ENCODE assay signal across 7 mouse cellular contexts in genomic region chr4:86886160-86886878, GRCm38 (mm10). TPM values are rescaled to one million over a fixed set of nuclear protein-coding genes. Genes with fewer than 3 reads are reported as not detected.
DNase-seq lines count a peak whose midpoint lies in the region; ATAC-seq lines count a peak whose summit lies in the region.

No protein-coding gene starts in this region.

- peak overlapping the region; percentile 53 for H3K4me3 ChIP-seq in heart, embryonic 13.5 days
- peak overlapping the region; percentile 33 for H3K4me3 ChIP-seq in kidney, embryonic 15.5 days (replicated peaks)

- peak overlapping the region; percentile 75 for H3K9ac ChIP-seq in heart, embryonic 13.5 days
- peak overlapping the region; percentile 22; the same call in 1 of the 2 replicates for H3K9ac ChIP-seq in kidney, embryonic 15.5 days

- peak overlapping the region; percentile 77 for H3K27ac ChIP-seq in heart, embryonic 13.5 days (replicated peaks)
- peak overlapping the region; percentile 70 for H3K27ac ChIP-seq in kidney, embryonic 15.5 days

- H3K36me3 ChIP-seq in heart, embryonic 13.5 days: peaks cover 18% of the 10 kb centered on the region; the same call in 1 of the 2 replicates
- peaks cover 8% of the 10 kb centered on the region; the same call in 1 of the 2 replicates for H3K36me3 ChIP-seq in kidney, embryonic 15.5 days

- H3K4me1 ChIP-seq in heart, embryonic 13.5 days: peaks cover 31% of the 10 kb centered on the region
- peaks cover 8% of the 10 kb centered on the region for H3K4me1 ChIP-seq in kidney, embryonic 15.5 days

- peak; percentile 34 for DNase-seq in embryo, embryonic 10 days (ENCODE audit: low spot score)
- peak; percentile 92 for DNase-seq in lung, postnatal 25 days (ENCODE audit: low spot score)
- peak; percentile 23 to 62 for DNase-seq in spleen, postnatal 4 days (ENCODE audit: low spot score in 2 of 2)
- no peak for DNase-seq in frontal cortex, postnatal 25 days (ENCODE audit: low spot score in 2 of 2)

- H3K27me3 ChIP-seq in heart, embryonic 13.5 days (replicated peaks): no peaks in the 10 kb centered on the region
- no peaks in the 10 kb centered on the region for H3K27me3 ChIP-seq in kidney, embryonic 15.5 days

- peak; percentile 86 for ATAC-seq in activated CD4-positive, CD25-positive, alpha-beta regulatory T cell, adult 4 months
- ATAC-seq in heart, embryonic 13.5 days (ENCODE audit: extremely low read depth, insufficient number of reproducible peaks, low FRiP score, low TSS enrichment): peak; percentile 37; the same call in 1 of the 2 replicates
- 0 out of 2 replicates have a peak, but pooled peaks have one; percentile 50 for ATAC-seq in kidney, embryonic 15.5 days (replicated peaks; ENCODE audit: low FRiP score)

- H3K4me2 ChIP-seq in heart, embryonic 13.5 days: peak overlapping the region; percentile 83
- H3K4me2 ChIP-seq in kidney, embryonic 15.5 days: peak overlapping the region; percentile 54

- WGBS in heart, embryonic 13.5 days: 7% methylated on average over 18 of the region's 18 CpGs
- WGBS in kidney, embryonic 15.5 days: 26% methylated on average over 18 of the region's 18 CpGs

- H3K9me3 ChIP-seq in heart, embryonic 13.5 days: no peaks in the 10 kb centered on the region; the same call in 1 of the 2 replicates
- no peaks in the 10 kb centered on the region for H3K9me3 ChIP-seq in kidney, embryonic 15.5 days (replicated peaks)

RNA-seq across cellular contexts. Expression of gene Acer2, which starts 12.1 kb away (rescaled TPM):
- 1 to 10 TPM; 5.8 to 6.4 TPM for polyA plus RNA-seq in activated CD4-positive, CD25-positive, alpha-beta regulatory T cell, adult 4 months (2017; shearing (Covaris generic))
- polyA plus RNA-seq in heart, embryonic 13.5 days (2015; fragmentation: Nextera tagmentation; extraction: Ambion mirVana): 28.3 and 31.4 TPM in 2 replicates
- 37.3 and 37.9 TPM in 2 replicates for polyA plus RNA-seq in kidney, embryonic 15.5 days (2015; fragmentation: Nextera tagmentation; extraction: Ambion mirVana)

RNA-seq across cellular contexts. Expression of gene Rps6, which starts 29.1 kb away (rescaled TPM):
- polyA plus RNA-seq in activated CD4-positive, CD25-positive, alpha-beta regulatory T cell, adult 4 months (2017; shearing (Covaris generic)): 1,000 to 10,000 TPM; 2,810 to 3,158 TPM
- 468 and 507 TPM in 2 replicates for polyA plus RNA-seq in heart, embryonic 13.5 days (2015; fragmentation: Nextera tagmentation; extraction: Ambion mirVana)
- 768 and 806 TPM in 2 replicates for polyA plus RNA-seq in kidney, embryonic 15.5 days (2015; fragmentation: Nextera tagmentation; extraction: Ambion mirVana)

Comparison
In these comparisons a context has a peak if more than half of its experiments do, and no peak if none do; other contexts are left out.
1. DNase-seq: peak in embryo, embryonic 10 days (single experiment), lung, postnatal 25 days (single experiment) and spleen, postnatal 4 days (2 of 2); none in frontal cortex, postnatal 25 days (0 of 2).
2. Peak in every context shown above with its lines, with median percentiles within 50 percentile points of each other: ATAC-seq.